ENCODE assay signal across 8 mouse cellular contexts in the genomic region with DNA sequence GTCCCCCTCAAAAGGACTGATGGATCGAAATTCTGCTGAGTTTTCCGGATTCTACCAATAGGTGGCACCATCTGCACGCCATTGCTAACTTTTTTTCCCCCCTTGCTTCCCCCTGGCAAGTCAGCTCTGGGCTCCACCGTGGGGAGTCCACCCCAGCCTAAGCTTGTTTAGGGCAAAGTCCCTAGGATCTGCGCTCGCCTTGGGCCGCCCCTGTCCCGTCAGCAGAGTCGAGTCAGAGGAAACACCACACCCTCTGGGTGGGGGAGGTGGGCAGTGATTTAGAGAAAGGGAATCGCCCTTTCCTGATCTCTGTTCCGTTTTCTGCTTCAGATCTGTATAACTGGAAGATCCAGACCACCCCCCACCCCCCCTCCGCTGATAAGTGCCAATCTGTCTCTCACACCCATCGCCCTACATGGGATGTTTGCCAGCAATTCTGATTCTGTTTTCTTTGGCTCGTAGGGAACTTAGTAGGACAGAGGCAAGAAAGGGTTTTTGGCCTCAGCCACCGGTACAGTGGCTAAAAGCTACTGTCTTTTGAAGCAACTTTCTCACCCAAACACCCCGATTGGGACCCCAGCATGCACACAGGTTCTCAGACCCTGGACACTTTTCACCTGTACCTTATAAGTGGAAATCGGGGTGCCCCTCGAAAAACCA. TPM values are rescaled to one million over a fixed set of nuclear protein-coding genes. Genes with fewer than 3 reads are reported as not detected.
A peak's percentile ranks its signal among the peaks of the same experiment; 100 is the strongest.
DNase-seq lines count a peak whose midpoint lies in the region; ATAC-seq and TF ChIP-seq lines count a peak whose summit lies in the region.

No protein-coding gene starts in this region.

- peak; percentile 72 for TF ChIP-seq CTCF in kidney, adult 2 months (conservative IDR thresholded peaks at IDR 0.05; ENCODE audit: insufficient read depth, insufficient read length, low read depth, low read length)

- DNase-seq in 416B (ENCODE audit: low read depth): peak; percentile 40
- peak; percentile 76 for DNase-seq in Muller cell, postnatal 12 days (ENCODE audit: inconsistent ontology term)
- DNase-seq in embryo, embryonic 11 days: peak; percentile 77
- peak; percentile 71 to 73 for DNase-seq in heart, adult 9 months (ENCODE audit: low spot score in 2 of 2)
- peak; percentile 69 for DNase-seq in kidney, adult 2 months
- peak; percentile 74 to 79 for DNase-seq in lung, adult 18-20 months
- peak; percentile 71 for DNase-seq in thymus, postnatal 4 days

- no peaks in the 10 kb centered on the region for H3K9me3 ChIP-seq in neural tube, embryonic 15.5 days (replicated peaks)

- WGBS in kidney, adult 2 months: 9% methylated on average over 18 of the region's 18 CpGs
- WGBS in neural tube, embryonic 15.5 days: 11% methylated on average over 18 of the region's 18 CpGs

- no peaks in the 10 kb centered on the region for H3K4me1 ChIP-seq in kidney, adult 2 months (ENCODE audit: control insufficient read depth, insufficient read depth, low read length)
- H3K4me1 ChIP-seq in neural tube, embryonic 15.5 days: peaks cover 5% of the 10 kb centered on the region

- no peak; the same call in 1 of the 2 replicates for ATAC-seq in neural tube, embryonic 15.5 days (ENCODE audit: low FRiP score)

- TF ChIP-seq POLR2A in kidney, adult 2 months (IDR thresholded peaks at IDR 0.05; ENCODE audit: low read depth, low read length): no peak

- no peaks in the 10 kb centered on the region for H3K27me3 ChIP-seq in kidney, adult 2 months (replicated peaks; ENCODE audit: control insufficient read depth, insufficient read depth, low read length)
- H3K27me3 ChIP-seq in neural tube, embryonic 15.5 days (replicated peaks): peaks cover 35% of the 10 kb centered on the region

- H3K36me3 ChIP-seq in kidney, adult 2 months (ENCODE audit: control insufficient read depth, insufficient read depth, low read length): no peaks in the 10 kb centered on the region
- H3K36me3 ChIP-seq in neural tube, embryonic 15.5 days: no peaks in the 10 kb centered on the region

- H3K27ac ChIP-seq in kidney, adult 2 months (ENCODE audit: insufficient read depth, low read depth, low read length): no peak overlapping the region
- no peak overlapping the region for H3K27ac ChIP-seq in neural tube, embryonic 15.5 days (replicated peaks)

- peak overlapping the region; percentile 34; the same call in 1 of the 2 replicates for H3K9ac ChIP-seq in neural tube, embryonic 15.5 days (replicated peaks)

- H3K4me3 ChIP-seq in kidney, adult 2 months (ENCODE audit: insufficient read depth, low read depth, low read length): peak overlapping the region; percentile 15; the same call in 1 of the 2 replicates
- peak overlapping the region; percentile 23; the same call in 1 of the 2 replicates for H3K4me3 ChIP-seq in neural tube, embryonic 15.5 days (replicated peaks)

- peak overlapping the region; percentile 62 for H3K4me2 ChIP-seq in neural tube, embryonic 15.5 days

RNA-seq across cellular contexts. Expression of a gene that starts 10.2 kb away (rescaled TPM):
- 14.0 and 14.4 TPM in 2 replicates for polyA plus RNA-seq in kidney, adult 2 months (2012; rRNA removed)
- 2.7 and 3.5 TPM in 2 replicates for polyA plus RNA-seq in neural tube, embryonic 15.5 days (2015; fragmentation: Nextera tagmentation; extraction: Ambion mirVana)
